Mouse (Mus musculus): ENCODE data around the gene Xylb. TPM values are rescaled to one million over a fixed set of nuclear protein-coding genes. Genes with fewer than 3 reads are reported as not detected.

Gene Xylb
- polyA plus RNA-seq, 1 experiment = 7.8 TPM

DNA sequence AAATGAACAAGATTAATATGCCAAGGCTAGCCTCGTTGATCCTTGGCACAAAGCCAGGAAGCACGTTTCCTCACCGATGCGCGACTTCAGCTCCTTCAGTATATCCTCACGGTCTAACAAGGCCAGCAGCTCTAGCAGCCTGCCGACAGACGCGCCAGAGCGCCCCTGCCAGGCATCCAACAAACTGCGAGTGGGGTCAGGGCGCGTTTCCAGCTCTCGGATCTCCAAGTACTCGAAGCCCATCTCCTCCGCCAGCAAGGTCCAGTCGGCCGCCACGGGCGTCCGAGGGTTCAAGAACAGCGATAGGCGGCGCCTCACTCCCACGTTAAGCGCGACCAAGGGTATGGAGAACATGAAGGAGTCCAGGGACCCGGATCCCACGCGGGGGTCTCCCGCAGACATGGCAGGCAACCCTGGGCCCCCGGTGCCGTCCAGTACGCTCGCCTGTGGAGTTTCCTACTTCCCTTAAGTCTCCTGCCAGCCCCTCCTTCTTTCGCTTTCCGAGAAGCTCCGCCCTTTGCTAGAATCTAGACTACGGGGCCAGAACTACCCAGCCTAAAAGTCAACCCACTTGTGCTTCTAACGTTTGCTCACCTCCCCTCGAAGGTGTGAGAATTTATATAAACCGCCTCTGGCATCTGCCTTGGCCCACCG, 17.5 kb upstream of the Xylb start, which contains the start of gene Acaa1a:
Gene Acaa1a (plus strand): TSS at position 119 of the 654 bp plus-strand sequence.
- TF ChIP-seq CTCF (IDR thresholded peaks at IDR 0.05; ENCODE audit: extremely low read depth, insufficient read depth, low read length) (no peak), POLR2A (IDR thresholded peaks at IDR 0.05; ENCODE audit: extremely low read depth, insufficient read depth, low read length) (no peak)

DNA sequence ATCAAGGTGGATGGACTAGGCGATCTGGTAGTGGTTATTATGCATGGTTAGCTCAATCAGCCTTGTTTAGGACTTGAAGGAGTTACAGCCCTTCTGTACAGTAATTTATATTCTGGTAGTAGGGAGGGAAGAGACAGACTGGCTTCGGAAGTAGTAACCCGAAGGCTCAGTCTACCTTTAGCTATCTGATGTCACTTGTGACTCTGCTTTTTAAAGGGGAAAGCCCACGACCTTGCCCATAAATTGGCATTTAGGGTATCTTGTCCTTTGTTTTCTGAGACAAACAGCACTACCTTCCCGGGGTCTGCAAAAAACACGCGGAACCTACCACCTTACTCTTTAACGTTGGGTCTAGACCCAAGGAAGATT, 17.0 kb upstream of the Xylb start:
- H3K27ac ChIP-seq (ENCODE audit: insufficient read depth, low read length) = peak overlapping the region; percentile 26; the same call in 1 of the 2 replicates
- H3K4me1 ChIP-seq (ENCODE audit: control insufficient read depth, insufficient read depth, low read length) = peaks cover 3% of the 10 kb centered on the region
- H3K4me3 ChIP-seq (ENCODE audit: insufficient read depth, low read length) = peak overlapping the region; percentile 56
- no peak for TF ChIP-seq POLR2A (IDR thresholded peaks at IDR 0.05; ENCODE audit: extremely low read depth, insufficient read depth, low read length)
- no peak for TF ChIP-seq CTCF (IDR thresholded peaks at IDR 0.05; ENCODE audit: extremely low read depth, insufficient read depth, low read length)

More for the DNA sequence above, 17.5 kb upstream of the Xylb start, which contains the start of gene Acaa1a:
- Histone ChIP-seq H3K4me1 (ENCODE audit: control insufficient read depth, insufficient read depth, low read length) (peaks cover 3% of the 10 kb centered on the region), H3K27ac (ENCODE audit: insufficient read depth, low read length) (peak within 1 kb of the TSS; percentile 26; the same call in 1 of the 2 replicates), H3K4me3 (ENCODE audit: insufficient read depth, low read length) (peak within 1 kb of the TSS; percentile 56)

DNA sequence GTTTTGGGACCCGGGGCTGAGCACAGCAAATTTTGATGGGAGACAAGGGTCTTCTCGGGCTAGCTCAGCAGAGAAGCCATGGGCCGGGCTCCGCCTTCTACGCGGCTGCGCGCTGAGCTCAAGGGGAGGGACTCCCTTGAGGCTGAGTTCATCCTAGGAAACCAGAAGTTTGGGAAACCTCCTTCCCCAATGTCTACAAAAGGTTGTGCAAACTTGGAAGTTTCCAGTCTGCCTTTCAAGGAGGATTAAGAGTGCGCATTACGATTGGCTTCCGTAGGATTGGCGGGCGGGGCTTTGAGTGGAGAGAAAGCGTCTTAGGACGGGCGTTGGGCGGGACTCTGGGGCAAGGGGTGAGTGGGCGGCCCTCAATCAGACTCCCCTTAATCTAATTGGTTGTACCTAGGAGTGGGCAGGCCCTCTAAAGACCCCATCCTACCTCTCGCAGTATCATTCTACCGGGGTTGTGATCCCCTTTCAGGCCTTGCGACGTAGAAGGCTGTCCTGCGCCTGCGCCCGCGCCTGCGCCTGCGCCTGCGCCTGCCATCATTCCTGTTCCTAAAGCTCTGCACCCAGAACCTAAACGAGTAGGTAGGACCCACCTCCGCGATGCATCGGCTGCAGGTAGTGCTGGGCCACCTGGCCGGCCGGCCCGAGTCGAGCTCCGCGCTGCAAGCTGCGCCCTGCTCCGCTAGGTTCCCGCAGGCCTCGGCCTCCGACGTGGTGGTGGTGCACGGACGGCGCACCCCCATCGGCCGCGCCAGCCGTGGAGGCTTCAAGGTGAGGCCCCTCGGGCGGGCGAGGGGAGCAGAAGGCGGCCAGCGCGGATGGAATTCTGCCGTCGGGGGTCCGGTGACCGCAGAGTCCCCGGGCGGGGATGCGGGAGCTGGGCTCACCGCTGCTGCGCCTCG, 16.0 kb upstream of the Xylb start, which contains the start of gene Myd88:
Gene Myd88 (minus strand): TSS at position 503 of the 908 bp plus-strand sequence.
- Histone ChIP-seq H3K27ac (ENCODE audit: insufficient read depth, low read length) (peak within 1 kb of the TSS; percentile 76), H3K4me1 (ENCODE audit: control insufficient read depth, insufficient read depth, low read length) (peaks cover 3% of the 10 kb centered on the region), H3K4me3 (ENCODE audit: insufficient read depth, low read length) (peak within 1 kb of the TSS; percentile 53)
- no peak for TF ChIP-seq CTCF (IDR thresholded peaks at IDR 0.05; ENCODE audit: extremely low read depth, insufficient read depth, low read length)
- peak; percentile 89 for TF ChIP-seq POLR2A (IDR thresholded peaks at IDR 0.05; ENCODE audit: extremely low read depth, insufficient read depth, low read length)

DNA sequence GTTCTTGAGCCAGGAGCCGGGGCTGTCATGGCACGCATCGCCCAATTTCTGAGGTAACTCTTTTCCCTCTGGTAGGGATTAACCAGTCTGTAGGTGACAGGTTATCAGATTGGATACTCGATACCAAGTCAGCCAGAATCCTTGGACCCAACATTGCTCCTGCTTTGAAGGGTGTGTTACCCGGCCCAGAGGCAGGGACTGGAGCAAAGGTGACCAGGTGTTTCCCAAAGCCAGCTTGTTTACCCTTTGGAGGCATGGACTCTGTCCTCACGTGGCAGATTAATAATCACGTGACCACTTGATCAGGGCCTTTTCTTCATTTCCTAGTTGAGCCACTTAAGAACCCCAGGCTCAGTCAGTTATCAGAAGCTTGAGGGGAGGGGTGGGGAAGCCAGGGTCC, 14.5 kb upstream of the Xylb start:
- Histone ChIP-seq H3K4me1 (ENCODE audit: control insufficient read depth, insufficient read depth, low read length) (peaks cover 3% of the 10 kb centered on the region), H3K4me3 (ENCODE audit: insufficient read depth, low read length) (no peak overlapping the region; the same call in 1 of the 2 replicates), H3K27ac (ENCODE audit: insufficient read depth, low read length) (no peak overlapping the region)
- TF ChIP-seq POLR2A (IDR thresholded peaks at IDR 0.05; ENCODE audit: extremely low read depth, insufficient read depth, low read length) (no peak), CTCF (IDR thresholded peaks at IDR 0.05; ENCODE audit: extremely low read depth, insufficient read depth, low read length) (no peak)

DNA sequence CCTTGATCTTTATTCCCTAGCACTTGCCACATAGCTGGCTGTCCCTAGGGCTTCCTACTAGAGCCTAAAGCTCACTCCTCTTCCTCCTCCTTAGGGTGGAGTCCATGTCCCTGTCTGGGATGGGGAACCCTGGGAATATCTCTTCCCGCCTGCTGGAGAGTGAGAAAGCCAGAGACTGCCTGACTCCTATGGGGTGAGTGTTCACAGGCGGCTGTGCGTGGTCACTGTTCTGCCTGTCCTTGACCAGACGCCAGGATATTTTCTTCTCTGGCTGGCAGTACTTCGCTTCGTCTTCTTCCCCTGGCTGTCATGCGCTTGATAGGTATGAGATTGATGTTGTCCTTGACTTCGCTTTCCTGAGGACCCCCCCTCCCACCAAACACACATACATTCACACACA, 10.8 kb upstream of the Xylb start:
- TF ChIP-seq CTCF (IDR thresholded peaks at IDR 0.05; ENCODE audit: extremely low read depth, insufficient read depth, low read length) = no peak
- no peak for TF ChIP-seq POLR2A (IDR thresholded peaks at IDR 0.05; ENCODE audit: extremely low read depth, insufficient read depth, low read length)
- Histone ChIP-seq H3K4me3 (ENCODE audit: insufficient read depth, low read length) (no peak overlapping the region), H3K4me1 (ENCODE audit: control insufficient read depth, insufficient read depth, low read length) (peaks cover 3% of the 10 kb centered on the region), H3K27ac (ENCODE audit: insufficient read depth, low read length) (no peak overlapping the region)

DNA sequence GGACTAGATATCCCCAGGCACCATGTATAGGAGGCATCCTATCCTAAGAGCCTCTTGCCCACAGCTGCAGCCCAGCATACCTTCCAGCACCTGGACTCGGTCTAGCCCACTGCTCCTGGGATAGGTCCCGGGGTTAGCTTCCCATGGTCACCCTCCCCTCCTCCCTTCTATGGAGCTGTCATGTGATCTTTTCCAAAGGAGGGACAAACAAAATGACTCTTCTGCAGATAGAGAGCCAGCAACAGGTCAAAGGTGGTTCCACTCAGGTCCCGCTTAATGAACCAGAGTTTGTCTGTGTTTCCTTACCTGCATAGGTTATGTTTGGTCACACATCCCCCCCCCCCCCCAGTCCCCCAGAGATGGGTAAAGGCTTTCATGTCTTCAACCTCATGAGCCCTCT, 6.7 kb upstream of the Xylb start:
- TF ChIP-seq POLR2A (IDR thresholded peaks at IDR 0.05; ENCODE audit: extremely low read depth, insufficient read depth, low read length) = no peak
- TF ChIP-seq CTCF (IDR thresholded peaks at IDR 0.05; ENCODE audit: extremely low read depth, insufficient read depth, low read length) = no peak
- Histone ChIP-seq H3K4me3 (ENCODE audit: insufficient read depth, low read length) (no peak overlapping the region), H3K27ac (ENCODE audit: insufficient read depth, low read length) (no peak overlapping the region), H3K4me1 (ENCODE audit: control insufficient read depth, insufficient read depth, low read length) (no peaks in the 10 kb centered on the region)

DNA sequence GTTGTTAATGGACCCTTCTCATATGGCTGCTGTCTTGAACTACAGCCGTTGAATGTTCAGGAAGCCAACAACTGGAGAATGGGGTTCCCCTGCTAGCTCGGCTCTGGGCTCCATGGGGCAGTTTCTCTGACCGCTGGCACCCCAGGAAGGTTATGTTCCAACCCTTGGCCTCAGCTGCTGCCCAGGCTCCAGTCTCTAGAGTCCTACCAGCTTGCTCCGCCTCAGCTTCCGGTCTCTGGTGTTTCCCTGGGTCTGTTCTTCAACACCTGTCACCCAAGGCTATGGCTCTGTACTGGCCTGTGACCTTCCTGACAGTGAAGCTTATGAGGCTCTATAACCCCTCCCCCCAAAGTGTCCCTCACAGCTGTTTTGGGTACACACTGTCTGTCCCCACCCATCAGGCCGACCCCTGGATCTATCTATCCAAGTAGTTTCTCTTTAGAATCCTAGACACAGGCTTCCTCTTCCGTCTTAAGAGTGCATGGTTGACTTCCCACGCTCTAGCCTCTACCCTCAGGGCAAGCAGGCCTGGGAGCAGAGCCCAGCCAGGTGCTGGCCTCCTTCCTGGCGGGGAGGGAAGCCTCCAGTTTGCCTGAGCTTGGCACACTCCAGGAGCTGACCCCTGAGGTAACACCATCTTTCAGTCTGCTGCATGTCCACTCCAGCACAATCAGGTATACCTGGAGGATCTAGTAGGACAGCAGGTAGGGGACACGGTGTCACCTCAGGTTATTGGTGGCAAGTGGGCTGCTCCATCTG, 6.1 kb upstream of the Xylb start:
- Histone ChIP-seq H3K4me1 (ENCODE audit: control insufficient read depth, insufficient read depth, low read length) (no peaks in the 10 kb centered on the region), H3K27ac (ENCODE audit: insufficient read depth, low read length) (no peak overlapping the region), H3K4me3 (ENCODE audit: insufficient read depth, low read length) (no peak overlapping the region)
- TF ChIP-seq CTCF (IDR thresholded peaks at IDR 0.05; ENCODE audit: extremely low read depth, insufficient read depth, low read length) (no peak), POLR2A (IDR thresholded peaks at IDR 0.05; ENCODE audit: extremely low read depth, insufficient read depth, low read length) (no peak)

DNA sequence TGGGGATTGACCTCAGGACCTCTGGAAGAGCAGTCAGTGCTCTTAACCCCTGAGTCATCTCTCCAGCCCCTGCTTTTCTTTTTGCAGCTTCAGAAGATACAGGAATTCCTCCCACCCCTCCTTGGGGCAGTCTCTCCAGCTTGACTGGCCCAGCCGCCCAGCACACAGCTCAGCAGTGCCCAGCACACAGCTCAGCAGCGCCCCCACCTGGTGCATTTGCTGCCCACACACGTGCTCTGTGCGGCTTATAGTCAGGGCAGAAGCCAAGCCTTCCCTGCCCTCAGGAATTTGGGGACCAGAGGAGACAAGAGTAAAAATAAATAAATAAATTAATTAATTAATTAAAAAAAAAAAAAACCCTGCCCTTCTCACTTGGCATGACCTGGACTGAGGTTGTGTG, 5.1 kb upstream of the Xylb start:
- H3K4me1 ChIP-seq (ENCODE audit: control insufficient read depth, insufficient read depth, low read length) = no peaks in the 10 kb centered on the region
- H3K4me3 ChIP-seq (ENCODE audit: insufficient read depth, low read length) = no peak overlapping the region
- no peak for TF ChIP-seq POLR2A (IDR thresholded peaks at IDR 0.05; ENCODE audit: extremely low read depth, insufficient read depth, low read length)
- TF ChIP-seq CTCF (IDR thresholded peaks at IDR 0.05; ENCODE audit: extremely low read depth, insufficient read depth, low read length) = peak; percentile 69
- no peak overlapping the region for H3K27ac ChIP-seq (ENCODE audit: insufficient read depth, low read length)

DNA sequence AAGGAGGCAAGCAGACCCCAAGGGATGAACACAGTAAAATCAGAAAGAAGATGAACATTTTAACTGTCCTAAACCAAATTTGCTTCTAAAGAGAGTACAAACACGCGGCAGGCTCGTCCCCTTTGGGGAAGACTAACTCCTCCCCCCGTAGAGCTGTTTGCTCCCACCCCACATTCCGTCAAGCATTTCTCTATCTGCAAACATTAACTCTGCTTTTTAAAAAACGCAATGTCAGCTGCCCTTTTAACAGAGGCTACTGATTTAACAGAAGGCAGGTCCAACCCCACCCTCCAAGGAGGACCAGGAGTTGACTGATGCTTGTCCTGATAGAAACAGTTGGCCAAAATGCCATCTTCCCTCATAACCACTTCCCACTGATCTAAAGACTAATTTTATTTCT, 3.3 kb upstream of the Xylb start:
- no peak overlapping the region for H3K4me3 ChIP-seq (ENCODE audit: insufficient read depth, low read length)
- TF ChIP-seq CTCF (IDR thresholded peaks at IDR 0.05; ENCODE audit: extremely low read depth, insufficient read depth, low read length) (no peak), POLR2A (IDR thresholded peaks at IDR 0.05; ENCODE audit: extremely low read depth, insufficient read depth, low read length) (no peak)
- H3K27ac ChIP-seq (ENCODE audit: insufficient read depth, low read length) = no peak overlapping the region
- no peaks in the 10 kb centered on the region for H3K4me1 ChIP-seq (ENCODE audit: control insufficient read depth, insufficient read depth, low read length)
